Mouse (Mus musculus): ENCODE results near the gene Nhlh2.

The Nhlh2 gene

DNA sequence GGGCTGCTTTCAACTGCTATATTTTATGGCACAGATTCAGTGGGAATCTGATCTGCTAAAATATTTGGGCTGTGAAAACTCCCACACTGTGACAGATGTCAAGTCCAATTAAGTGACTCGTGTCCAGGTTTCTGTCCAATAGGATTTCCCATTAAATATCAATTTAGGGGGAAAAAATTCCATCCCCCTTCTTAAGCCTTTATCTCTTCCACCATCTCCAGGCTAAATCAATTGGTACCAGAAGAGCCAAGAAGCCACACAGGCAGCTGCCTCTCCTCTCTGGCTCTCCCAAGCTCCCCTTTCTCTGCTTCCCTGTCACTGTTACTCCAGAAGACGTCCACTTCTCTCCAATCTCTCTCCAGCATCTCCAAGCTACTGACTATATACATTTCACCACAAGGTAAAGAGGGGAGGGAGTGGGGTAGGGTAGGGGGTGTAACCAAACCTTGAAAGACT, at the start of gene Nhlh2:
Nhlh2 (plus strand) TSS at position 151 of the 456 bp plus-strand sequence.
- no peak for DNase-seq

DNA sequence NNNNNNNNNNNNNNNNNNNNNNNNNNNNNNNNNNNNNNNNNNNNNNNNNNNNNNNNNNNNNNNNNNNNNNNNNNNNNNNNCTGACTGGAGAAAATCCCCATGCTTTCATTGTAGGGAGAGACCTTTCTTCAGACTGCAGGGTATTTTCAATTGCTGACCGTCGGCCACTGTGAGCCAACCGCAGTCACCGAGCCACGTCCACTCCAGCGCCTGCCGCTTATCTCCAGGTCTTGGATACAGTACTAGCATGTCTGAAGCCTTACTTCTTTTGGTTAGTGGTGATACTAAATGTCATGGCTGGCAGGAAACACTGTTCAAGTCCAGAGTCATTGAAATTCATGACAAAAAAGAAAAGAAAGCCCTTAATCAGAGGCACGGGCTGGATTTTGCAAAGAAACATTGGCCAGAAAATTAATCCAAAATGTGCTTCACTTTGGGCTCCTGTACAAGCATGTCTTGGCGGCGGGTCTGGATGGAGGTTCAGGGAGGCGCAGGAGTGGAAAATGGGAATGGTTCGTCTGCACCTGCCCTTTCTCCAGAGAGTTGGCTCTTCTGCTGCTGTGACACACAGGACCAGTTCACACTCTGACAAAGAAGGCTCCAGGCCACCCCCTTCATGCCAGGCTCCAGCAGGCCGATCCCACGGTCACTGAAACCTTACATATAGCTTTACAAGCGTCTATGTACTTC, 48.6 kb upstream of the Nhlh2 start:
- DNase-seq: no peak

GRCm38 (mm10) chr3:101963501-101963900, 46.4 kb upstream of the Nhlh2 start:
- DNase-seq: no peak

GRCm38 (mm10) chr3:101964352-101964751, 45.5 kb upstream of the Nhlh2 start:
- no peak for DNase-seq

GRCm38 (mm10) chr3:101966825-101967558, 42.9 kb upstream of the Nhlh2 start:
- no peak for DNase-seq

DNA sequence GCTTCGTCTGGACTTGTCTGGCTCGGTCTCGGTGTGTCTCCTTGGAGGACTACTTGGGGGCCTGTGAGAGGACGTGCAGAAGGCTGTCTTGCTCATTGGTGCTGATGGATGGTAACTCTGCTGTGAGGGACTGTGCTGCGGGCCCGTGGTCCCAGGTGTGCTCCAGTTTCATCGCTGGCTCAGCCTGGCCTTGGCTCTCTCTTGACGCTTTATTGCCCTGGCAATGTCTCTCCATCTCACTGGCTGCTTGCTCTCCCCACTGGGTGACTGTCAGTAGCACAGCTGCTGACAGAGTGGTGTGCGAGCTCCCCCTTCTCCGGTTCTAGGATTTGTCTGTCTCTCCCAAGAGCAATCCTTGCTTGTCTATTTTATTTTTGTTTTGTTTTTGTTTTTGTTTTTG, 34.5 kb upstream of the Nhlh2 start:
- DNase-seq: no peak

DNA sequence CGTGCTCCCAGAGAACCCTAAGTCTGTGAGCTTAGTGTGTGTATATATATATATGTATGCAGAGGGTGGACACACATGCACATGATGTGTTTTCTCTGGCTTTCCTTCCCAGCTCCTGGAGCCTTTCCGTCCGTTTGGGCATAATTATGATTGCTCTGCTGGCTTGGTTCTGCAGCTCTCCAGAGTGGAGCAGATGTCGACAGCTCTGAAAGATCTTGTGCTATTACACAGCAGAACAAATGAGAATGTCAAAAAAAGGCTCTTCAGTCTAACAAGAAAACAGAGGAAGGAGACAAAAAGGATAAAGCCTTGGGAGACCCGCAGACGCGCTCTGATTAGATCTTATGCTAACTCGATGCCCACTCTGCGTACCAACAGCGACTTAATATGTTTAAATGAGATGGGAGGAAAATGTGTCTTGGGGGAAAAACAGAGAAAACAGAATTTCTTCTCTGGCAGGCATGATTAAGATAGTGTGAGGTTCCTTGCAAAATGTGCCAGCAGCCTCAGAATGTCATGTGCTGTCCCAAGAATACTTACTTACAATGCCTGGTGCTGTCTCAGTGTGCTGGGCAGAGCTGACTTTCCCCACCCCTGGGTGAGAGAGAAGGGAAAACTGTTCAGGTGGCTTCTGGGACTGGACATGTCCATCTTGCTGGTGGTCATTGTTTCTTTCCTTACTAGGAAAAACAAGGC, 31.4 kb upstream of the Nhlh2 start:
- no peak for DNase-seq

- no peak for DNase-seq
Observed at GRCm38 (mm10) chr3:101983917-101984316, 26.0 kb upstream of the Nhlh2 start.

DNA sequence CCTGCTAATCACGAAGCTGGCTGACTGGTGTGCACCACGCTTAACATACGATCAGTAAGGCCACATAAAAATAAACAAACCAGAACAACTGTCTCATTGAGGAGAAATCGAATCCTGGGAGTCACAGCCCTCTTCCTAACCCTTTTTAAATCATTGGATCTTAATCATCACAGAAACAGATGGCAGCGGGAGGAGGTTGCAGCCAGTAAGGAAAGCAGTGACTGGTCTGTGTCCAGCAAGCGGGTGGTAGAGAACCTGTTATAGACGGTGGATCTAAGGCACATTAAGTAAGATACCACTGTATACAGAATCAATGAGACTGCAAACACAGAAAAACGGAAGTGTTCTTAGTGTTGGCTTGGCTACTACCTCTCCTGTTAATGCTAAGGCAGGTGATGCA, 24.2 kb upstream of the Nhlh2 start:
- DNase-seq: no peak

GRCm38 (mm10) chr3:101990136-101990535, 19.7 kb upstream of the Nhlh2 start:
- no peak for DNase-seq

DNA sequence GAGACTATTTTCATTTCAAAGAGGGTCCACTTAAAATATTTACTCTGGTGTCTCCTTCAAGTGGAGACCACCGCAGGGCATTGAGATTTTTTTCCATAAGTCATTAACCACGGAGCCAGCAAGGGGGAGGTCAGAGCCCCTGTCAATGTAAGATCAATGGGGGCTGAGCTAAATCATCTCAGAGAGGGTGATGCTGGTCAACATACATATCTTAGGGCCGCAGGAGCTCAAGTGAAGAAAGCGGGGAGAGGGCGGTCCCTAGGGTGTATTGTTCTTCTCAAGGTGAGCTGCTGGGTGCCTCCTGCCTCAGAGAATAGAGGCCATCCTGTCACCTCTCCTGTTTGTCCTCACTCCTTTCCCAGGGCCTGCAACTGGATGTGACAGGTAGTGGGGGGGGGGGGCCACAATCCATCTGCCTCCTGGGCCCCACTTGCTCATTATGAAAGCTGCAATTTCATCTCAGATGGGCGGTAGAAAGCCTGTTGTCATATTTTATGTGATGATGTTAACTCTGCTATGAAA, 18.8 kb upstream of the Nhlh2 start:
- DNase-seq: no peak

GRCm38 (mm10) chr3:101997851-101998250, 12.0 kb upstream of the Nhlh2 start:
- no peak for DNase-seq

GRCm38 (mm10) chr3:102010681-102011317, 923 bp downstream of the Nhlh2 start:
- no peak for DNase-seq

DNA sequence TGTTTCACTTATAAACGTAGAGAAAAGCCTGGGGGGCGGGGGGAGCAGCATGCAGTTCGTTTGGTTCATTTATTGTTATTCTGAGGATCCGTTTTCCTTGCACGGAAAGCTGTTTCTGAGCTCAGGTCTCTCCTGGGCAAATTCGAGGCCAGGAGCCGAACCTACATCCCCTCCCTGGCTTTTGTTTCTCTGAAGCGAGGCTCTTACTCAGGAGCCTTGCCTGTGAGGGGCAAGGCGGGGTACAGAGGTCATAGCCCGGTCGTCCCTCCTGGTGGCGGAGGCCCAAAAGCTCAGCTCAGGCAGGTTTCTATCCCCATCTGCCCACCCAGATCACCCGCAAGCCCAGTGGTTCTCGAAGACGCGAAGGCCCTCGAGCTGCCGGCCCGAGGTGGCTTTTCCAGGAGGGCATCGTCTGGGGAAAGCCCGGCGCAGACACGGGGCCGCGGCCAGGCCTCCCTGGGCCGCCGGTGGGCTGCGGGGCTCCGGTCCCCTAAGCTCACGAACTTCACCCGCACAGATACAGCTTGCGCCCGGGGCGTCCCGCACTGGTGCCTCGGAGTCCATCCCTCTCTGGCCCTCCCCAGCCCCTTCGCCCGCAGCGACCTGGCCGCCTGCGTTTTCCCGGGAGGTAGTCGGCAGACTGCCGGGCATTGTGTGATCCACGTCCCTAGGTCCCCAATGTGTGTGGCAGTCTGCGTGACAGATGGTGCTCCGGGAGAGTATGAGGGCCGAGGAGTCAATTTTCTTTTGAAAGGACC, 1.6 kb downstream of the Nhlh2 start:
- no peak for DNase-seq

DNA sequence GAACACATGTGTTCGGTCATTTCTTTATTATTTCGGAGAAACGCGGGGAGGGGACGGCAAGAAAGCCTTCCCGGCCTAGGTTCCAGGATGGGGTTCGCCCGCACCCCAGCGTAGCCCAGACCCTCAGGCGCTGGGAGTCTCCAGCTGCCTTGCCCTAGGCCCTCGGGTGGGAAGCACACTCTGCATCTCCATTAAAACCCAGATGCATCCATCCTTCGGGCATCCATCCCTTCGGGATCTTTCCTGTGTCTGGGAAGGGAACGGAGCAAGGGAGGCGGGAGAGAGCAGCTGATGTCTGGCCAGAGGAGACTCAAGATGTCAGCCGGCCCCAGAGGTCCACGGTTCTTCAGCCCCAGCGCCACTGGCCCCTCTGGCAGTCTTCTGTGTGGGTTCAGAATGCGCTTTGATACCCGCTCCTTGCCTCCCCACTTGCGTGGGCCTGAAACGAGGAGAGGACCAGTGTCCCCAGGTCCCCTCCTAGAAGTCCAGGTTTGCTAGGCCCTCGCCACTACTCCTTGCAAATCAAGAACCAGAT, 2.3 kb downstream of the Nhlh2 start:
- DNase-seq: no peak

DNA sequence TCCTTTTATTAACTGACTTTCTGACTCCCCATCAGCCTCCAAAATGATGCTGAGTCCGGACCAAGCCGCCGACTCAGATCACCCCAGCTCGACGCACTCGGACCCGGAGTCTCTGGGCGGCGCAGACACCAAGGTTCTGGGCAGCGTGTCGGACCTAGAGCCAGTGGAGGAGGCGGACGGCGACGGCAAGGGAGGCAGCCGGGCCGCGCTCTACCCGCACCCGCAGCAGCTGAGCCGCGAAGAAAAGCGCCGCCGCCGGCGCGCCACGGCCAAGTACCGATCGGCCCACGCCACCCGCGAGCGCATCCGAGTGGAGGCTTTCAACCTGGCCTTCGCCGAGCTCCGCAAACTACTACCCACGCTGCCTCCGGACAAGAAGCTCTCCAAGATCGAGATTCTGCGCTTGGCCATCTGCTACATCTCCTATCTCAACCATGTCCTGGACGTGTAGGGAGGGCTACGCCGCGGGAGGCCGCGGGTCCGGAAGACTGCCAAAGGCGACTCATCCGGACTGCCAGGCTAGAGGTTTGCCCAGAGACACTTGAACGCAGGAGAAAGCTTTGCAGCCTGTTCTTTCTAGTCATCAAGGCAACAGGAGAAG, 2.8 kb downstream of the Nhlh2 start:
- DNase-seq: no peak

DNA sequence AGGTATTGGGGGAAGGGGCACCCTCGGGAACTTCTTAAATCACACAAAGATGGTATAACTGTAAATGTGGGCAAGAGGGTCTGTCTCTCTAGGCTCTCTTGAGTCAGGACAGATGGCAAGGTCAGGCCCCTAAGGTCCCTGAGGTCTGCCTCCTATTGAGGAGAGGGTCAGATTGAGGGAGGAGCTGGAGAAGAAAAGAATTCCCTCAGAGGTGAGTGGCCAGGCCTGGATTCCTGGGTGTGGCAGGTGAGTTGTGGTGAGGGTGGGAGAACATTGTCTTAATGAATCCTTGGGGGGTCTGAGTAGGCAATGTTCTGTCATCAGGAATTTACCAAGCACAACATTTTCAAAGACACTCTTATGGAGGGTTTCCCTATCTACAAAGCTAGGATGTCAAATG, 10.7 kb downstream of the Nhlh2 start:
- no peak for DNase-seq

DNA sequence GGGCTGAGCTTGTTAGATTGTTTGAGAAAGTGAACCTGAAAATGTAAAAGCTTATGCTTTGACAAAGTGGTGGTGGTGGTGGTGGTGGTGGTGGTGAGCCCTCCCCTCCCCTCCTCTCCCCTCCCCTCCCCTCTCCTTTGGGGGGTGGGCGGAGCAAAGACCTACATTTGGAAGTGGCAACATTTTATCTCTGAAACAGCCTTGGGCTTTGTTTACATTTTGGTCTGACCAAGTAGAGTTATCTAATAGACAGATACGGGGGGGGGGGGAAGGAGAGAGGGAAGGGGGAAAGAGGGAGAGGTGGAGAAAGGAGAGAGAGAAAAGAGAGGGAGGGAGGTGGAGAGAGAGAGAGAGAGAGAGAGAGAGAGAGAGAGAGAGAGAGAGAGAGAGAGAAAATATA, 12.8 kb downstream of the Nhlh2 start:
- no peak for DNase-seq

DNA sequence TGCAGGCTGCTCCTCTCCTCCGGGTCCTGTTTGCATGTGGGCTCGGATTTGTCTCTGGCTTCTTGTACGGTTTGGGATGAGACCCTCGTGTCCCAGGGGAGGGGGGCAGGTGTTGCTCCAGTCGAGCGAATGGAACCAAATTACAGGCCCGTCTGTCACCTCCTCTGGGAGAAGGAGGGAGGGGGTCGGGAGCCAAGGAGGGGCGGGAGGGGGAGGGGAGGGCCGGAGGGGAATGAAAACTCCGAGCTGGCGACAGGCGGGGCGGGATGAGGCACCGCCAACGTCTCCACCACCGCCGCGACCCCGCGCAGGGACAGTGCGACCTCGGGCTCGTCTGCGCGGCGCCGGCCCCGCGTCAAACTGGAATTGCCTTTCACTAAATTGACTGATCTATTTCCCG, 13.5 kb downstream of the Nhlh2 start:
- no peak for DNase-seq

DNA sequence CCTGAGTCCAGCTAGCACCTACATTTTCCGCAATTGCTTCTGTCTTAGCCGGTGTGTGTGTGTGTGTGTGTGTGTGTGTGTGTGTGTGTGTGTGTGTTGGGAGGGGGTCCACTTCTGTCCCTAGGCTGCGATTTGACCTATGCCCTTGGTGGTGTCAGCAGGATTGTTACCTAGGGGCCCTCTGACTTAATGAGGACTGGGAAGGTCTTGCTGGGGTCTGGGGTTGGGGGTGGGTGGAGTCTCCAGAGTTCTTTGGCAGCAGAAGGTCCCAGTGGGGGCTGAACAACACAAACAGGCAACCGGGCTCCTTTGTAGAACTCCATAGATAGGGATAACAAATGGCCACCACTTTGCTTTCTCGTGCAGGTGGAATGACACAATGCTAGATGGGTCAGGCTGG, 14.0 kb downstream of the Nhlh2 start:
- DNase-seq: no peak

GRCm38 (mm10) chr3:102024981-102025451, 15.1 kb downstream of the Nhlh2 start:
- DNase-seq: no peak

GRCm38 (mm10) chr3:102025659-102026058, 15.8 kb downstream of the Nhlh2 start:
- no peak for DNase-seq

Measured in kidney, adult 8-10 months (tissue).